Mouse (Mus musculus): Measurements from ENCODE around the gene Txndc8.

DNA sequence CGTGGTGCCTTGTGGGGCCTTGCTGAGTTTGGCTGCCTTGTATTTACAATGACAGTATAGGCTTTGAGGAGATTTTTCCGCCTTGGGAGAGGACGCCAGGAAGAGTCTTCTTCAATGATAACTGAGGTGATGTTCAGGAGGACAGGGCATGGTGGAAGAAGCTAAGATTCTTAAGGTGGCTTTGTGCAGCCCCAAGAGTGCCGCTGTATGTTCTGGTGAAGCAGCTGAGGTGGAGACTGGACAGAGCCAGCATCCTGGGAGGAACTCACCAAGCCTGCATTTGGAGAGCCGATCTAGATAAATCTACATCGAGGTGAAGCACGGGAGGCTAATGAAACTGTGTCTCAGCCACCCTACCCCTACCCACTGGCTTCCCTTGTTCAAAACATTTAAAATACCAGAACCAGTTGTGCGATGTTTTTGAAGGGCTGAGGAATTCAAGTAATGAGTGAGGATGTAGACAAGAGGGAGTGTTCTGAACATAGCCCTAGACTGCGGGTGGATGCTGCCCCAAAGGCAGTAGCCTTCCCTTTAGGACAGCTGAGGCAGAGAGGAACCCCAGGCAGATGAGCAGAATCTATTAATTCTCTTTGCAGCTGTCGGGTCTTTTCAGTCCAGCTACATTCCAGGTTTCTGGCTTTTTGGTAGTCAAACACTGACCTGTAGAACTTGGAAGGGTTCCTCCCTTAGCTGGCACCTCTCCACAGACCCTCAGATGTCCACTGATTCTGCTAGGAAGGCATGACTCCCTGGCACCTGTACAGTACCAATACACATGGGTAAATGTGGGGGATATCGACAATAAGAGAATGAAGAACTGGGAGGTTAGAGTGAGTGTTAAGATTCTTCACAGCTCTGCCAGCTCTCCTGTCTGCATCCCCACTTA lies 51.5 kb downstream of the Txndc8 start:
- TF ChIP-seq CTCF (IDR thresholded peaks at IDR 0.05; ENCODE audit: insufficient read depth, low read depth, low read length) (no peak), POLR2A (IDR thresholded peaks at IDR 0.05; ENCODE audit: insufficient read depth, low read depth, low read length) (no peak)

Measured in olfactory bulb, adult 2 months (tissue).